Mouse (Mus musculus): ENCODE measurements around the gene Zfp52. TPM values are rescaled to one million over a fixed set of nuclear protein-coding genes. Genes with fewer than 3 reads are reported as not detected.

Gene Zfp52
- polyA plus RNA-seq, 1 experiment, result 3.3 TPM

- TF ChIP-seq CTCF (IDR thresholded peaks at IDR 0.05; ENCODE audit: control insufficient read depth, insufficient read depth, low read length) (no peak), POLR2A (IDR thresholded peaks at IDR 0.05; ENCODE audit: borderline replicate concordance, control insufficient read depth, low read depth, low read length) (no peak)
- no peak overlapping the region for H3K4me3 ChIP-seq (replicated peaks; ENCODE audit: control insufficient read depth, low read depth, low read length)
- no peaks in the 10 kb centered on the region; the same call in 1 of the 2 replicates for H3K4me1 ChIP-seq (ENCODE audit: control insufficient read depth, insufficient read depth, low read length)
- WGBS, result 90% methylated on average over 1 of the region's 1 CpGs
- H3K27ac ChIP-seq (ENCODE audit: control insufficient read depth, insufficient read depth, low read depth, low read length, poor library complexity), result no peak overlapping the region
Measured at GRCm38 (mm10) chr17:21533961-21534360, 1.4 kb upstream of the Zfp52 start.

- Histone ChIP-seq H3K4me1 (ENCODE audit: control insufficient read depth, insufficient read depth, low read length) (no peaks in the 10 kb centered on the region; the same call in 1 of the 2 replicates), H3K4me3 (replicated peaks; ENCODE audit: control insufficient read depth, low read depth, low read length) (no peak overlapping the region), H3K27ac (ENCODE audit: control insufficient read depth, insufficient read depth, low read depth, low read length, poor library complexity) (no peak overlapping the region; the same call in 1 of the 2 replicates)
- peak; percentile 33; the same call in 1 of the 2 replicates for TF ChIP-seq CTCF (IDR thresholded peaks at IDR 0.05; ENCODE audit: control insufficient read depth, insufficient read depth, low read length)
- TF ChIP-seq POLR2A (IDR thresholded peaks at IDR 0.05; ENCODE audit: borderline replicate concordance, control insufficient read depth, low read depth, low read length), result no peak
- WGBS, result under 1% methylated on average over 4 of the region's 4 CpGs
Measured at GRCm38 (mm10) chr17:21534460-21535095, 761 bp upstream of the Zfp52 start.

- Histone ChIP-seq H3K4me3 (replicated peaks; ENCODE audit: control insufficient read depth, low read depth, low read length) (peak overlapping the region; percentile 85), H3K4me1 (ENCODE audit: control insufficient read depth, insufficient read depth, low read length) (no peaks in the 10 kb centered on the region; the same call in 1 of the 2 replicates), H3K27ac (ENCODE audit: control insufficient read depth, insufficient read depth, low read depth, low read length, poor library complexity) (peak overlapping the region; percentile 49; the same call in 1 of the 2 replicates)
- 15% methylated on average over 7 of the region's 7 CpGs for WGBS
- TF ChIP-seq CTCF (IDR thresholded peaks at IDR 0.05; ENCODE audit: control insufficient read depth, insufficient read depth, low read length) (no peak), POLR2A (IDR thresholded peaks at IDR 0.05; ENCODE audit: borderline replicate concordance, control insufficient read depth, low read depth, low read length) (no peak)
Measured at GRCm38 (mm10) chr17:21536096-21536495, 757 bp downstream of the Zfp52 start.

GRCm38 (mm10) chr17:21536676-21537075 lies 1.3 kb downstream of the Zfp52 start:
- Histone ChIP-seq H3K4me1 (ENCODE audit: control insufficient read depth, insufficient read depth, low read length) (no peaks in the 10 kb centered on the region; the same call in 1 of the 2 replicates), H3K27ac (ENCODE audit: control insufficient read depth, insufficient read depth, low read depth, low read length, poor library complexity) (no peak overlapping the region), H3K4me3 (replicated peaks; ENCODE audit: control insufficient read depth, low read depth, low read length) (no peak overlapping the region)
- 36% methylated on average over 2 of the region's 2 CpGs for WGBS
- TF ChIP-seq CTCF (IDR thresholded peaks at IDR 0.05; ENCODE audit: control insufficient read depth, insufficient read depth, low read length) (no peak), POLR2A (IDR thresholded peaks at IDR 0.05; ENCODE audit: borderline replicate concordance, control insufficient read depth, low read depth, low read length) (no peak)

GRCm38 (mm10) chr17:21557831-21558230 lies 22.5 kb downstream of the Zfp52 start:
- WGBS, result 71% methylated on average over 2 of the region's 2 CpGs
- Histone ChIP-seq H3K27ac (ENCODE audit: control insufficient read depth, insufficient read depth, low read depth, low read length, poor library complexity) (no peak overlapping the region), H3K4me3 (replicated peaks; ENCODE audit: control insufficient read depth, low read depth, low read length) (no peak overlapping the region), H3K4me1 (ENCODE audit: control insufficient read depth, insufficient read depth, low read length) (no peaks in the 10 kb centered on the region)
- no peak for TF ChIP-seq POLR2A (IDR thresholded peaks at IDR 0.05; ENCODE audit: borderline replicate concordance, control insufficient read depth, low read depth, low read length)
- no peak for TF ChIP-seq CTCF (IDR thresholded peaks at IDR 0.05; ENCODE audit: control insufficient read depth, insufficient read depth, low read length)

GRCm38 (mm10) chr17:21566220-21566619 lies 30.9 kb downstream of the Zfp52 start:
- Histone ChIP-seq H3K4me1 (ENCODE audit: control insufficient read depth, insufficient read depth, low read length) (no peaks in the 10 kb centered on the region; the same call in 1 of the 2 replicates), H3K4me3 (replicated peaks; ENCODE audit: control insufficient read depth, low read depth, low read length) (no peak overlapping the region), H3K27ac (ENCODE audit: control insufficient read depth, insufficient read depth, low read depth, low read length, poor library complexity) (no peak overlapping the region)
- WGBS, result 0% methylated on average over 5 of the region's 5 CpGs
- TF ChIP-seq CTCF (IDR thresholded peaks at IDR 0.05; ENCODE audit: control insufficient read depth, insufficient read depth, low read length) (0 out of 2 replicates have a peak, but pooled peaks have one; percentile 16), POLR2A (IDR thresholded peaks at IDR 0.05; ENCODE audit: borderline replicate concordance, control insufficient read depth, low read depth, low read length) (no peak)

- H3K27ac ChIP-seq (ENCODE audit: control insufficient read depth, insufficient read depth, low read depth, low read length, poor library complexity), result peak within 1 kb of the TSS; percentile 65; the same call in 1 of the 2 replicates
- 0 out of 2 replicates have a peak, but pooled peaks have one; percentile 13 for TF ChIP-seq CTCF (IDR thresholded peaks at IDR 0.05; ENCODE audit: control insufficient read depth, insufficient read depth, low read length)
- peak; percentile 39; the same call in 1 of the 2 replicates for TF ChIP-seq POLR2A (IDR thresholded peaks at IDR 0.05; ENCODE audit: borderline replicate concordance, control insufficient read depth, low read depth, low read length)
- 1% methylated on average over 29 of the region's 29 CpGs for WGBS
- H3K4me1 ChIP-seq (ENCODE audit: control insufficient read depth, insufficient read depth, low read length), result no peaks in the 10 kb centered on the region; the same call in 1 of the 2 replicates
- peak within 1 kb of the TSS; percentile 63 for H3K4me3 ChIP-seq (replicated peaks; ENCODE audit: control insufficient read depth, low read depth, low read length)
Measured at GRCm38 (mm10) chr17:21566728-21567349, 31.5 kb downstream of the Zfp52 start, which contains the start of gene Zfp948. Gene Zfp948 (plus strand): TSS chr17:21567008.

GRCm38 (mm10) chr17:21567696-21568095 lies 32.4 kb downstream of the Zfp52 start:
- Histone ChIP-seq H3K4me1 (ENCODE audit: control insufficient read depth, insufficient read depth, low read length) (no peaks in the 10 kb centered on the region; the same call in 1 of the 2 replicates), H3K4me3 (replicated peaks; ENCODE audit: control insufficient read depth, low read depth, low read length) (no peak overlapping the region), H3K27ac (ENCODE audit: control insufficient read depth, insufficient read depth, low read depth, low read length, poor library complexity) (no peak overlapping the region)
- TF ChIP-seq CTCF (IDR thresholded peaks at IDR 0.05; ENCODE audit: control insufficient read depth, insufficient read depth, low read length) (no peak), POLR2A (IDR thresholded peaks at IDR 0.05; ENCODE audit: borderline replicate concordance, control insufficient read depth, low read depth, low read length) (no peak)
- 58% methylated on average over 1 of the region's 1 CpGs for WGBS

Measured in bone marrow, adult 2 months (tissue).